Mouse (Mus musculus): ENCODE measurements at regions not wholly inside any gene's neighbourhood (a gene's known extent, or its start where the extent isn't known, plus 50 kb on each side); places are given as distances from the start of the nearest gene placed in this dataset.
"Not testable (repeated sequence)": the region's sequence is repeated elsewhere in the genome, so short reads cannot be mapped to it uniquely, and the experiment has no call there.

DNA sequence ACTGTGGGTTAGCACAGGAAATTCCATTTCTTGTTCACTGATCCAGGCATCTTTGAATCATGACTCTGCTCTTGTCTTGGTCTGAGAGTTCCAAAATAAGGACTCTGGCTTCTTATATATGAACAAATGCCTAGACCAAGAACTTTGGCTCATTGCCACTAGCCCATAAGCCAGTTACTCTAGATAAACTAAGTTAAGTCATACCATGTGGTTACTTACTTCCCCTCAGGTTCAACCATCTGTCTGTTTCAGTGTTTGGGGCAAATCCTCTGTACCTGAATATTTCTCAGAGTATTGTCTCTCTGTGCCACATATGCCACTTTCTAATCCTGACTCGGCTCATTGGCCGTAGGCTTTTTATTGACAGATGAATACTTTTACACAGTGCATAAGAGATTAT is 454.7 kb upstream of the Tbl1xr1 start:
- DNase-seq (ENCODE audit: low spot score in 2 of 2): no peak

GRCm38 (mm10) chr3:21625039-21625438 is 451.4 kb upstream of the Tbl1xr1 start:
- no peak for DNase-seq (ENCODE audit: low spot score in 2 of 2)

DNA sequence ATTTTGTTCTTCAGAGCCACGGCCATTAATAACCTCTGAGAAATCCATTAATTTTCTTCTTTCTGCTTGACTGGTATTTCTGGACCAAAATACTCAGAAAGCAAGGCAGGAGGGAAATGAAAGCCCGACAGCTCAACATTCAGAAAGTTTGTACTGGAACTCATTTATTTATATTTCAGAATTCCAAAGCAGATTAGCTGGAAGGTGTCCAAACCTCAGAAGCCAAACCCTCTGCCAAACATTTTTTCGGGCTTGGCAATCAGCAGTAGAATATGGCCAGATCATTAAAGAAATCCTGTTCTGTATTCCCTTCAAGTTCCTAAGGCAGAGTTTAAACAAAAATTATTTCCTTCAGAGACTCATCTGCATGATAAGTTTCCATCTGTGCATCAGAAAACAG is 450.4 kb upstream of the Tbl1xr1 start:
- DNase-seq (ENCODE audit: low spot score in 2 of 2): no peak

GRCm38 (mm10) chr3:21627048-21627447 is 449.4 kb upstream of the Tbl1xr1 start:
- not testable (repeated sequence) for DNase-seq (ENCODE audit: low spot score in 2 of 2)

GRCm38 (mm10) chr3:21633600-21634221 is 442.7 kb upstream of the Tbl1xr1 start:
- peak in 1 of 2 experiments; percentile 19 for DNase-seq (ENCODE audit: low spot score in 2 of 2)

DNA sequence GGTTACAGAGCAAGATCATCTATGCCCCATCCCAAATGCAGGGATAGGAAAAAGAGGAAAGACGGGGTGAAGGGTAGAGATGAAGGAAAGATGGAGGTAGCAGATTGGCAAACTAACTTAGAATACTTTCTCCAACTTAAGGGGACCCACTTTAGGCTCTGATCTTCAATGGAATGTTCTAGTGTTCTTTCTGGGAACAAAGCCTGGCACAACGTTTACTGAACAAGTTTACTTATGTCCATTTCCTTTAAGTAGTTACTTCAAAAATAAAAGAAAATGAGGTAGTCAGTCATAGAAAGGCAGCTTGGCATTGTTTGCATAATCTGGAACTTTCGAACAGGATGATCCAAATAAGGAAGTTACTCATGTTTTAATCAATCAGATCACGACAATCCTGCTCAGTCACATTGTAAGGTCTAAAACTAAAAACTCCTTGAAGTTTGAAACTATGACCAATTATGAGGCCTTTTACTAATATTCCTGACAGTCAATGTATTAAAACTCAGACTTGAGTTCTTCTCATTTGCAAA is 441.7 kb upstream of the Tbl1xr1 start:
- DNase-seq (ENCODE audit: low spot score in 2 of 2): no peak

GRCm38 (mm10) chr3:21638886-21639285 is 437.6 kb upstream of the Tbl1xr1 start:
- no peak for DNase-seq (ENCODE audit: low spot score in 2 of 2)

- no peak for DNase-seq (ENCODE audit: low spot score in 2 of 2)
Observed at GRCm38 (mm10) chr3:21639576-21639975, 436.9 kb upstream of the Tbl1xr1 start.

GRCm38 (mm10) chr3:21644086-21644485 is 432.4 kb upstream of the Tbl1xr1 start:
- no peak for DNase-seq (ENCODE audit: low spot score in 2 of 2)

DNA sequence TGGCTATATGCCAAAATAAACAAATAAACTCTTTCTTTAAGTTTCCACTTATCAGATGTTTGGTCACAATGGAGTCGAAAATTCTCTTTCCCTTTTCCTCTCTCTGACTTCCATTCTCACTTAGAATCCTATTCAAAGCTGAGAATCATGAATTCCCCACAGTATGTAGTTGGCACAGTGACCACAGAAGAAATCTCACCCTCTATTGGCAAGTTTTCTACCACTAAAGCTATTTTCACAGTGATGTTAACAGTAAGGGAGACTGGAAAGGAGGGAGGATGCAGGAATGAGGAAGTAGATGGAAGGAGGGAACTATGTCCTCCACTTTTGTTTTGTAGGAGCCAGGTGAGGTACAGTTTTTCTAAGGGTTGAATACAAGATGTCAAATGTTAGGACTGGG is 431.2 kb upstream of the Tbl1xr1 start:
- no peak for DNase-seq (ENCODE audit: low spot score in 2 of 2)

DNA sequence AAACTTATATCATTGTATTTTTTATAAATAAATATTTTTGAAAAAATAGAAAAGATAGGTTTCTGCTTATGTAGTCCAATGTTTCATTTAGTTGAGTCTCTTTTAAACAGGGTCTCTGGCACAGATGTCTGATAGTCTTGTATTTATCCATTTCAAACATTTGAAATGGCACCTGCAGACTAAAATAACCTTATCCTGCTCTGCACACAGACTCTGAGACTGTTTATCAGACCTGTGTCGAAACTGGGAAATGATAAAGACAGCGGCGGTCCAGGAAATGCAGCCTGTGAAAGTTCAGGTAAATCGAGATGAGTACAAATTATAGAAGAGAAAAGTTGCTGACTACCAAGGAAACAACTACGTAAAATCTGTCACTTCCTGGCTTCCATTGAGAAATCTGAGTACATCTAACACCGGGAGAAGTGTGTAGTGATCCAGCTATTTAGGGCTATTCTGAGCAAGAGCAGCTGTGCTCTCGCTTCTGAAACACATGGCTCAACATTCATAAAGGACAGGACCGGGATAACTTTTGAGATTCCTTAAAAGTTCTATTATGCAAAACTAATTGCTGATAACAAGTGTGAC is 426.5 kb upstream of the Tbl1xr1 start:
- DNase-seq (ENCODE audit: low spot score in 2 of 2): no peak

DNA sequence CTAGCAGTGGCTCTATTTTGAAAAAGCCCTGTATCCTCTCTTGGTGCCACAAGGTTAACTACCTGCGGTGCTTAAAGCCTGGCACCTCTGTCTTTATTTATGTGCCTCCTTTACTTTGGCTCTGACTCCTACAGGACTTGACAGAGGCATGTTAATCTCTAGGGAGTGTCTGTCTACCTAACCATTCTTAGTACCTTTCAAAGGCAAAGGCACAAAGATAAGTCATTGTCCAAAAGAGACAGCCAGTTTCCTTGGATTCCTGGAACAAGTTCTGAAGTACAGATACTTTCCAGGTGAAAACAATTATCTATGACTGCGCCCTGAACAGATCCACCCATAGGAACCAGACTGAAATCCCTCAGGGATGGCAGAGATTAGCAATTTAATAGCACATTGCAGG is 421.2 kb upstream of the Tbl1xr1 start:
- no peak for DNase-seq (ENCODE audit: low spot score in 2 of 2)

DNA sequence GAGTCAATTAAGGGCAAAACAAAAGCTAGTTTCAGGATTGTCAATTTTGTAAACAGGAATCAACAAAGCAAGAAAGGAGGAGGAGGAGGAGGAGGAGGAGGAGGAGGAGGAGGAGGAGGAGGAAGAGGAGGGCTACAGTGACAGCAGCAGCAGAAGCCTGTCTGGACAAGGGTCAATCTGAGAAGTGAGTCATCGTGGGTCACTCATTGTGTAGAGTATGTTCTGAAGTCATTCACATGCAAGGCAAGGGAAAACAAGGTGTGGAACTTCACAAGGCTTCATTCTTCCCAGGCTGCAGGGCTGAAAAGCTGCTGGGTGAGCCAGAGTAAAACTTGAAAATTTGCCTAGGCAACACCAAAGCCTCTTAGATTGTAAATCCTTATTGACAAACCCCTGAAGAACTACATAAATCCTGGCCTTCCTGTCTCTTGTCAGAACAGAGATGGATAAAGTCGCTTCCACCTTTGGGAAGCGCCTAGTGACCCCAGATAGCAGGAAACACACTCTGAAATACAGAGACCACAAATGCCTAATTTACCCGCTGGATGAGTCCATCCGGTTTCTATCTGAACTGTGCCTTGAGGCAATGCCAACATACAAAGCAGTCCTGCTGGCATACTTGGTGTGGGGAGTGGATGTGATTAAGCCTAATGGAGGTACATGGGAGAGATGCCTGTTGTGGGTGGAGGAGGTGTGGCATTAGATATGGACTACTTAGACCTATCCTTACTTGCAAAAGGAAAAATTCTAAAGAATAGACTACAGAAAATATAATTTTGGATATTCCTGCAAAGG is 408.9 kb upstream of the Tbl1xr1 start:
- no peak for DNase-seq (ENCODE audit: low spot score in 2 of 2)

DNA sequence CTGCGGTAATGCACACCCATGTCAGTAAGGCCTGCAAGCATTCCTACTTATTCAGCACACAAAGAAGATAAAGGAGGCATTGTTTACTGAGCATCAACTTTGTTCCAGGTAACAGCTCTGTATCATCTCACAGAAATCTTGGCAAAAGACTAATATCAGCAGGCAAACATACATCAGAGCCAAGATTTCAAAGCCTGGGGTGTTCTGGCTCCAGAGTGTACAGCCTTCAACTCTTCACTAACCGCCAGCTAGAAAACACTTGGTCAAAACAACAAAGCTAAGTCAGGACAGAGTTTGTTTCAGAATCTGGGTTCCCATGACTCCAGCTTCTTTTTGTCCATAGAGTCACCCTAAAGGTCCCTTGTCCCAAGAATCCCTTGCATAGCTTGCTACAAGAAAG is 404.6 kb upstream of the Tbl1xr1 start:
- DNase-seq (ENCODE audit: low spot score in 2 of 2): no peak

DNA sequence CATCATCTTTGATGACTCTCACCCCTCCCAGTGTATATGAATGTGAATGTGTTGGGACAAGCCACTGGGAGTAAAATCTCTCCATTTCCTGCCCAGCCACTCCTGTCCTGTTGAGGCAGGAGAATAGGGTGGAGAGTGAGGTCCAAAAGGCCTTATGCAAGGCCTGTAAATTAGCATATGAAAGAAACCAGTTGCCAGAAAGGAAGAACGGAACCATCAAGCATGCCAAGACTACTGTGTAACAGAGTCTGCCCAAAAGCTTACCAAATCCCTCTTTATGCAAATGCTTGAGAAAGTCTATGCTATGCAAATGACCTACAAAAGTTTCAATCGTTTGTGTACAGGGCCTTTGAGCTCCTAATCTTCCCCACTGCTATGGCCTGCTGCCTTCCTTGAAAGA is 404.0 kb upstream of the Tbl1xr1 start:
- no peak for DNase-seq (ENCODE audit: low spot score in 2 of 2)

DNA sequence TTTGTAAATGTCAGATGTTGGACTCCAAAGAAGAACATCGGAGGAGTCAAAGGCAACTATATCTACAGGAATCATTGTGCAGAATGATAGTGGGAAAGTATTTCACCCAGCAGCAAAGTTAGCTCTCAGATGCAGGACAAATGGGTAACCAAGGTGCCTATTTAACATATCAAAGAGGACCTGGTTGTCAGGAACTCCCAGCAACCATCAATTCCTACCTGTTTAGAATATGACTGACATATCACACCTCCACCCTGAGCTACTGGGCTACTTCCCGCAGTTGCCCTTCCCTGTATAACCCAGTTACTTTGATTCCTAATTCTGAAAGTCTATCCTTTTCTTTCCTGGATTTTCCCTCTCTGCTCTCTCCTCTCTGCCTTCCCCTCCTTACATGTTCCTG is 403.0 kb upstream of the Tbl1xr1 start:
- DNase-seq (ENCODE audit: low spot score in 2 of 2): no peak

GRCm38 (mm10) chr3:21678265-21678664 is 398.2 kb upstream of the Tbl1xr1 start:
- no peak for DNase-seq (ENCODE audit: low spot score in 2 of 2)

GRCm38 (mm10) chr3:21678734-21679133 is 397.7 kb upstream of the Tbl1xr1 start:
- DNase-seq (ENCODE audit: low spot score in 2 of 2): no peak

- not testable (repeated sequence) for DNase-seq (ENCODE audit: low spot score in 2 of 2)
Observed at GRCm38 (mm10) chr3:21697980-21698672, 378.3 kb upstream of the Tbl1xr1 start.

GRCm38 (mm10) chr3:21699526-21699925 is 376.9 kb upstream of the Tbl1xr1 start:
- DNase-seq (ENCODE audit: low spot score in 2 of 2): no peak

DNA sequence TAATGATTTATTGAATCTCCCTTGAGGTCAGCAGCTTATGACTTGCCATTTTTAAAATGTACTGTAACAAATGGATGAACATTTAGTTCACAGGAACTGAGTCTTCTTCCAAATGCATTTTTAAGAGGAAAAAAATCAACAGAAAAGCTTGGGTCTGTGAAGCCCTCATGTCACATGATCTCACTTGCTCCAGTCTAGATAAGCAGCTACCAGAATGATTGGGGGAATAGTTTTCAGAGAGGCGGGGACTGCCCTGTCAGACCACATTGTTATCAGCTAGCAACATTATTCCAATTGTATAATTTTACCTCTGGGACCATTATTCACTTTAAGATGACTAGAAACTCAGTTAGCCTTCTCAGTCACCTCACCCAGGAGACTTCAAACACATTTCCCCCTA is 376.1 kb upstream of the Tbl1xr1 start:
- no peak for DNase-seq (ENCODE audit: low spot score in 2 of 2)

All from frontal cortex, postnatal 14 days (tissue).